Mouse (Mus musculus) testis, adult 2 months (tissue): ENCODE measurements at regions not wholly inside any gene's neighbourhood (a gene's known extent, or its start where the extent isn't known, plus 50 kb on each side); places are given as distances from the start of the nearest gene placed in this dataset.

Experiments used
- CTCF ChIP-seq: fragments of 200-500 bp; IDR thresholded peaks from 2 replicates; pipeline ENCODE4 v1.5.1; 2012; ENCODE audit warnings: low read depth, mild to moderate bottlenecking, inconsistent platforms, low read length, moderate library complexity; ENCODE audit not compliant: control insufficient read depth, insufficient read depth, insufficient replicate concordance
- POLR2A ChIP-seq: fragments of 200-500 bp; IDR thresholded peaks from 2 replicates; pipeline ENCODE4 v1.6.1; 2012; ENCODE audit warnings: low read depth, mild to moderate bottlenecking, inconsistent platforms, low read length, moderate library complexity; ENCODE audit not compliant: control insufficient read depth

DNA sequence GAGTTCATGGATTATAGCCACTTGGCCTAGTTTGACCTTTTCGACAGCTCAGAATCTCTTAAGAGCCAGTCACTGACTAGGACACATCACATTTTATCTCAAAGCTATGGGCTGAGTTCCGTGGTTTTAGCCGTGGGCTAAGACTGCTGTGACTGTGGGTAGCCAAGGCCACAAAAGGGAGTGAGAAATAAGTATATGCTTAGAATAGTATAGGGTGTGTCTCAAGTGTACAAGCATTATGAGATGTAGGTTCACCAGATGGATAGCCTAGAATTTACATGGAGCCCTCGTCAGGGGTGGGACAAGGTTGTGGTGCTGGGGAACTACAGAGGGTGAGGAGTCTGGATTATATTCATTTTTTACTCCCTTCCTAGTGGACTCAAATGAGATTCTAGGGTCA is 177.5 kb downstream of the Gm4791 start:
- no peak for TF ChIP-seq POLR2A
- no peak for TF ChIP-seq CTCF
